Mouse (Mus musculus) Patski (cell line): ENCODE measurements around the gene Frk. TPM values are rescaled to one million over a fixed set of nuclear protein-coding genes. Genes with fewer than 3 reads are reported as not detected.
"Not testable (repeated sequence)": the region's sequence is repeated elsewhere in the genome, so short reads cannot be mapped to it uniquely, and the experiment has no call there.

Experiments used
- ATAC-seq: fragments of 100-300 bp; one replicate; pipeline ENCODE4 v1.8.0; 2021
- CTCF ChIA-PET: fragments of 350-600 bp; sonication (Branson Sonifier 250); formaldehyde crosslinking; loops from one replicate; lab custom pipeline; 2022; ENCODE audit warnings: inconsistent platforms; lab: Charles Lee
- POLR2A ChIA-PET: fragments of 350-600 bp; sonication (Branson Sonifier 250); formaldehyde crosslinking; loops from one replicate; lab custom pipeline; 2022; ENCODE audit warnings: antibody characterized with exemption, inconsistent platforms; lab: Charles Lee
- DNase-seq: peaks from one replicate; pipeline ENCODE4 v3.0.0-alpha.2; 2011; ENCODE audit warnings: low read depth, low spot score
- H3K27me3 ChIP-seq: fragments of 371-371 bp; one replicate; pipeline ENCODE4 v1.5.1; 2021
- CTCF ChIP-seq: fragments of 100-300 bp; IDR thresholded peaks from one replicate; pipeline ENCODE4 v1.5.1; 2021
- in situ Hi-C: fragments of 300-500 bp; cut with MboI; formaldehyde crosslinking; loops from 3 replicates; pipeline ENCODE4 v1.11.1; 2018; ENCODE audit warnings: low pct_unique_long_range_greater_than_20kb, mixed read lengths
- polyA plus RNA-seq: library from polyadenylated mRNA; unstranded; gene quantifications from one replicate; pipeline ENCODE4 v1.2.3, GENCODE M21; 2021

Gene Frk
- polyA plus RNA-seq, 1 experiment from 2014 or later = 19.8 TPM

DNA sequence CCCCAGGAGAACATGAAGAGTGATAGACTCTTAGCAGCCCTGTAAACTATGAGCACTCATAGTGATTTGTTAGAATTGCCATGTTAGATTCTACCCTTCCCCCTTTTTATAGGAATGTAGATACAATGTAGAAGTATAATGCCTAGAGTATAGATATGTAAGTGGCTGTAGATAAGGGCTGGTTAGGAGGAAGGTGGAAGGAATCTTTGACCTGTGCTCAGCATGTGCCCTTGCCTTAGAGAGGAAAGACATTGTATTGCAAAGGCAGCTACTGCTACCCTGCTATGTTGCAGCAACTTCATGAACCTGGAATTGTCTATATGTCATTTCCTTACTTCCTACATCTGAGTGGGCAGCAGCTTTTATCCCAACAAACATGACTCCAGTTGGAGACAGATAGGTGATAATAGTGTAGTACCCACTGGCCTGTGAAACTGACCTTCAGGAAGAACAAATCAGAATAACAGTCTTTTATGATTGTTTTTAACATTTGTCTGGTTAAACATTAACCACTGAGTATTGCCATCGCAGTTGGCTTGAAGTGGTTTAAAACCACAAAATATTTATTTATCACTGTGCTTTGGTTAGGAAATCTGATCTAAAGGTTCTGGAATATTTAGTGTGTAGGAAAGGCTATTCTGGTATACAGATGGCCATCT lies 80.4 kb downstream of the Frk start:
- no peaks in the 10 kb centered on the region for H3K27me3 ChIP-seq
- CTCF ChIA-PET = no interaction called here
- DNase-seq (peak; percentile 35), ATAC-seq (peak; percentile 69)
- in situ Hi-C loops = no loop called here
- POLR2A ChIA-PET = no interaction called here
- TF ChIP-seq CTCF = no peak

DNA sequence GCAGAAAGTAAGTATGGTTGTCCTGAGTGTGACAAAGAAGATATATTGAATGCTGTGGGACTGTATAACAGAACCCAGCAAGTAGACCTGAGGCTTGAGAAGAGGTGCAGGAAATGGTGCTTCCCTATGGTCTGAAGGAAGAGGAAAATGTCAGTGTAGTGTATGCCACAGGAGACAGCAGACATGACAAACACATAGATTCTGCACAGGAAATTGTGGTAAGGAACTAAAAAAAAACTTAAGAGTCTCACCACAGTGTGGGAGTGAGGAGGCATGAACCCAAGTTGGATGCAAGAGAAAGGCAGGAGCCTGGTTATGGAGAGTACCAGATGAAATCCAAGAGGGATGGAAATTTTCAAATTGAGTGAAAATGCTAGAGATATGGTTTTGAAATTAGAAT lies 132.3 kb downstream of the Frk start:
- POLR2A ChIA-PET = no interaction called here
- no peak for DNase-seq
- H3K27me3 ChIP-seq = no peaks in the 10 kb centered on the region
- TF ChIP-seq CTCF = no peak
- CTCF ChIA-PET = no interaction called here
- ATAC-seq = no peak
- in situ Hi-C loops = no loop called here

DNA sequence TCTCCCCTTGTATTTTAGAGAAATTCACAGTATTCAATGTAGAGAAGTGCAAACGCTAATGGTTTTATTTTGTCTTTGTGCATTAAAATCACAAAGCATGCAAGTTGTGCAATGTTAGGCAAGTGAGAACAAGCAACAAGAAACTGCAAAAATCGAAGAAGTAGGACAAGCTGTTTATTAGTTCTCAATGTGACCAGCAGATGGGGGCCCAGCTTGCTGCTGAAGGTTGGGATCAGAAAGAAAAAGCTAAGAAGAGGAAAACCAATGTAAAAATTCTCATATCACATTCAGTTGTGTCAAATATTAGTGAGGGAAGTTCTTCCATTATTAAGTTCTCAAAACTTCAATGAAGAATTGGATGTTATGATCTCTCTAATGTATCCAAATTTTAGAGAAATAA lies 134.0 kb downstream of the Frk start:
- ChIA-PET POLR2A (no interaction called here), CTCF (no interaction called here)
- no peak for DNase-seq
- peak; percentile 38 for TF ChIP-seq CTCF
- no peaks in the 10 kb centered on the region for H3K27me3 ChIP-seq
- in situ Hi-C loops = no loop called here
- ATAC-seq = no peak

DNA sequence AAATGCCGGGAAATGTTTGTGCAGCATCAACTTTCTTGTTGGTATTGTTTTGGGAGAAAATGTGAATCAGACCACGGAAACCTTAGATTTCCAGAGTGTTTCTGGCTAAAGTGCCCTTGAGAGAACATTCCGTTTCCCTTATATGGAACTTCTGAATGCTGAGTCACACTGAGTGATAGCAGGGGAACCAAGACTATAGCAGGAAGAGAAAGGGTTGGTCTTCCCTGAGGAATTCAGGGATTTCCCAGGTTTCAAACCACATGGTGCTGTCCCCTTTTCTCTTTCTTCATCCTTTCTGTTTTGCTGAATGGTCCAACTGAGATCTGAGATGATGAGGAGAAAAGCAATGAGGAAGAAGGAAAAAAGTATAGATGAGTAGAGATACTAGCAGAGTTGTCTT lies 135.3 kb downstream of the Frk start:
- no peaks in the 10 kb centered on the region for H3K27me3 ChIP-seq
- DNase-seq (peak; percentile 22), ATAC-seq (peak; percentile 93)
- POLR2A ChIA-PET = no interaction called here
- CTCF ChIA-PET = no interaction called here
- no peak for TF ChIP-seq CTCF
- in situ Hi-C loops = no loop called here

DNA sequence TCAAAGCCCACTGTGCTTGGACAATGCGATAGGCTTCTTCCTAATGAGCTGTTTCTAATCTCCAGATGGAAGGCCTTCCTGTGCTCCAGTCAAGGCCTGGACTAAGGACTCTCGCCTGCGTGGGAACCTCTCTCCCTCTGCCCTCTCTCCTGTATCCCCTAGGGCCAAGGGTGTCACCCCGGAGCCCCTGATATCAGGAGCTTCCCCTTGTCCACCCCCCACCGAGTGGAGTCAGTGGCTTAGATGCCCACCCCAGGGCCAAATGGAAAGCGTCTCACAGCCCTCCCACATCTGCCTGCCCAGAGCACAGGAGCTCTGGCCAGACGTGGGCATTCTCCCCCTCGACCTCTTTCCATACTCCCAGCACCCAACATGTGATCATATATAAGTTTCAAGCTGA lies 137.3 kb downstream of the Frk start:
- DNase-seq, POLR2A ChIA-PET, ATAC-seq, CTCF ChIA-PET, in situ Hi-C loops, H3K27me3 ChIP-seq: not testable (repeated sequence)

DNA sequence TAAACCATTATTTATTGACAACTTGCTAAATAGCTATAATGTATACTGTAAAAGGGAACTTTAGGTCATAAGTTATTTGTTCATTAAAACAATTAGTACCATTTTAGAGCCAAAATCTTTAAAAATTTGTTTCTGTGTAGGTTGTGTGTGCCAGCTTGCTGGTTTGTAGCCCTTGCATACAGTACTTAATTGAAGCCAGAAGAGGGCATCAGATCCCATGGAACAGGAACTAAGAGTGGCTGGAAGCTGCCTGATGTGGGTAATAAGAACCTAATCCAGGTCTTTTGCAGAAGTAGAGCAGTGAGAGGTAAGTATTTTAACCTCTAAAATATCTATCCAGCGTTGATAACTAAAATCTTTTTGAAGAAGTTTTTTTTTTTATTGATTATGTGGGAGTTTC lies 155.0 kb downstream of the Frk start:
- no peak for ATAC-seq
- peaks cover 7% of the 10 kb centered on the region for H3K27me3 ChIP-seq
- ChIA-PET CTCF (interaction anchor here (0.7 to 2.0 kb wide), 2 partner anchors 155 to 206 kb away, joined by 3 to 9 read pairs; partner anchors contain the start of gene Frk), POLR2A (no interaction called here)
- DNase-seq = no peak
- TF ChIP-seq CTCF = peak; percentile 62
- in situ Hi-C loops = no loop called here

Other genes with a start within 250 kb of the Frk start
- 50.8 TPM for gene Tspyl1, start 201.2 kb upstream of the Frk start, polyA plus RNA-seq
- 11.5 TPM for gene Tspyl4, start 186.0 kb upstream of the Frk start, polyA plus RNA-seq
- gene Col10a1, start 93.4 kb upstream of the Frk start, polyA plus RNA-seq = not detected
- gene Nt5dc1, start 64.8 kb upstream of the Frk start, polyA plus RNA-seq = 17.5 TPM